Mouse (Mus musculus) neural tube, embryonic 11.5 days (tissue): ENCODE data around the gene Rapgef3. TPM values are rescaled to one million over a fixed set of nuclear protein-coding genes. Genes with fewer than 3 reads are reported as not detected.

ENCODE experiments used
- ATAC-seq: fragments of 200-750 bp; cut with Nextera tagmentation; 2 replicates; pipeline ENCODE4 v1.8.0; 2017; ENCODE audit warnings: moderate number of reproducible peaks, mild to moderate bottlenecking, moderate TSS enrichment, moderate library complexity; ENCODE audit not compliant: insufficient read depth, low FRiP score, low TSS enrichment
- DNase-seq: peaks from one replicate; pipeline ENCODE4 v3.0.0-alpha.2; 2015; ENCODE audit warnings: low spot score
- H3K27ac ChIP-seq: fragments of 300-500 bp; sonication (generic); 2 replicates; pipeline ENCODE4 v1.5.1; 2014; ENCODE audit warnings: low read depth, mild to moderate bottlenecking, low read length
- H3K27me3 ChIP-seq: fragments of 300-500 bp; sonication (generic); 2 replicates; pipeline ENCODE4 v1.6.1; 2014; ENCODE audit warnings: mild to moderate bottlenecking, low read length, mixed read lengths; ENCODE audit not compliant: control insufficient read depth, insufficient read depth
- H3K36me3 ChIP-seq: fragments of 300-500 bp; sonication (generic); 2 replicates; pipeline ENCODE4 v1.6.1; 2014; ENCODE audit warnings: mild to moderate bottlenecking, low read length, moderate library complexity, mixed read lengths; ENCODE audit not compliant: control insufficient read depth, insufficient read depth
- H3K4me1 ChIP-seq: fragments of 300-500 bp; sonication (generic); 2 replicates; pipeline ENCODE4 v1.6.1; 2014; ENCODE audit warnings: low read length, mixed read lengths; ENCODE audit not compliant: control insufficient read depth, insufficient read depth
- H3K4me2 ChIP-seq: fragments of 300-500 bp; sonication (generic); 2 replicates; pipeline ENCODE4 v1.6.1; 2014; ENCODE audit warnings: low read depth, mild to moderate bottlenecking, moderate library complexity
- H3K4me3 ChIP-seq: fragments of 300-500 bp; sonication (generic); 2 replicates; pipeline ENCODE4 v1.5.1; 2014; ENCODE audit warnings: low read depth, low read length
- H3K9ac ChIP-seq: fragments of 300-500 bp; sonication (generic); 2 replicates; pipeline ENCODE4 v1.6.1; 2014; ENCODE audit warnings: mild to moderate bottlenecking, low read length
- H3K9me3 ChIP-seq: fragments of 300-500 bp; sonication (generic); 2 replicates; pipeline ENCODE4 v1.6.1; 2016; ENCODE audit warnings: low read length; ENCODE audit not compliant: control insufficient read depth
- WGBS: fragments of 180-500 bp; shearing (Covaris S2); extraction: QIAGEN DNeasy Blood & Tissue Kit; methylation state at CpG from one replicate; pipeline ENCODE4 v1.1.7; 2014; 5-methylcytosine and 5-hydroxymethylcytosine counted together
- polyA plus RNA-seq: library from polyadenylated mRNA; unstranded; fragments of >200 nt; fragmentation: Nextera tagmentation; extraction: Ambion mirVana; gene quantifications from 2 replicates; pipeline ENCODE4 v1.2.1, GENCODE M21; 2014

The Rapgef3 gene
- polyA plus RNA-seq, 1 experiment from 2014 or later: 6.0 TPM

GRCm38 (mm10) chr15:97749397-97749796 is 18.4 kb downstream of the Rapgef3 start:
- no peak overlapping the region for H3K27ac ChIP-seq
- no peaks in the 10 kb centered on the region for H3K36me3 ChIP-seq
- no peak for DNase-seq
- no peak overlapping the region for H3K9ac ChIP-seq
- no peak overlapping the region for H3K4me3 ChIP-seq
- H3K27me3 ChIP-seq: no peaks in the 10 kb centered on the region
- H3K4me1 ChIP-seq: peaks cover 8% of the 10 kb centered on the region
- no peaks in the 10 kb centered on the region for H3K9me3 ChIP-seq
- ATAC-seq: no peak
- no peak overlapping the region for H3K4me2 ChIP-seq
- WGBS: 93% methylated on average over 9 of the region's 9 CpGs

GRCm38 (mm10) chr15:97748964-97749363 is 18.8 kb downstream of the Rapgef3 start:
- ATAC-seq: no peak
- Histone ChIP-seq H3K4me2 (no peak overlapping the region), H3K4me1 (peaks cover 8% of the 10 kb centered on the region), H3K27ac (no peak overlapping the region), H3K27me3 (no peaks in the 10 kb centered on the region), H3K36me3 (no peaks in the 10 kb centered on the region), H3K9ac (no peak overlapping the region), H3K4me3 (no peak overlapping the region), H3K9me3 (no peaks in the 10 kb centered on the region)
- no peak for DNase-seq
- 89% methylated on average over 4 of the region's 4 CpGs for WGBS

GRCm38 (mm10) chr15:97748309-97748708 is 19.5 kb downstream of the Rapgef3 start:
- Histone ChIP-seq H3K27me3 (no peaks in the 10 kb centered on the region), H3K27ac (no peak overlapping the region), H3K9ac (no peak overlapping the region), H3K4me3 (no peak overlapping the region), H3K36me3 (no peaks in the 10 kb centered on the region), H3K4me1 (peaks cover 8% of the 10 kb centered on the region), H3K4me2 (no peak overlapping the region), H3K9me3 (no peaks in the 10 kb centered on the region)
- peak; percentile 42 for DNase-seq
- 41% methylated on average over 10 of the region's 10 CpGs for WGBS
- no peak for ATAC-seq

GRCm38 (mm10) chr15:97747486-97747885 is 20.3 kb downstream of the Rapgef3 start:
- DNase-seq (no peak), ATAC-seq (no peak)
- no peaks in the 10 kb centered on the region for H3K36me3 ChIP-seq
- H3K27me3 ChIP-seq: no peaks in the 10 kb centered on the region
- no peak overlapping the region for H3K27ac ChIP-seq
- H3K4me1 ChIP-seq: peaks cover 8% of the 10 kb centered on the region
- WGBS: 87% methylated on average over 4 of the region's 4 CpGs
- no peak overlapping the region for H3K4me2 ChIP-seq
- H3K9ac ChIP-seq: no peak overlapping the region
- no peak overlapping the region for H3K4me3 ChIP-seq
- no peaks in the 10 kb centered on the region for H3K9me3 ChIP-seq

GRCm38 (mm10) chr15:97746748-97747147 is 21.0 kb downstream of the Rapgef3 start:
- H3K36me3 ChIP-seq: no peaks in the 10 kb centered on the region
- no peak overlapping the region for H3K4me2 ChIP-seq
- WGBS: 93% methylated on average over 24 of the region's 24 CpGs
- H3K4me3 ChIP-seq: no peak overlapping the region
- no peaks in the 10 kb centered on the region for H3K9me3 ChIP-seq
- ATAC-seq (no peak), DNase-seq (no peak)
- no peak overlapping the region for H3K27ac ChIP-seq
- H3K27me3 ChIP-seq: no peaks in the 10 kb centered on the region
- peaks cover 8% of the 10 kb centered on the region for H3K4me1 ChIP-seq
- no peak overlapping the region for H3K9ac ChIP-seq

GRCm38 (mm10) chr15:97746278-97746677 is 21.5 kb downstream of the Rapgef3 start:
- Histone ChIP-seq H3K4me1 (peaks cover 8% of the 10 kb centered on the region), H3K4me3 (no peak overlapping the region), H3K4me2 (no peak overlapping the region), H3K36me3 (no peaks in the 10 kb centered on the region), H3K9me3 (no peaks in the 10 kb centered on the region), H3K9ac (no peak overlapping the region), H3K27ac (no peak overlapping the region), H3K27me3 (no peaks in the 10 kb centered on the region)
- WGBS: 92% methylated on average over 10 of the region's 10 CpGs
- DNase-seq (no peak), ATAC-seq (no peak)

GRCm38 (mm10) chr15:97745331-97745730 is 22.4 kb downstream of the Rapgef3 start:
- H3K4me3 ChIP-seq: no peak overlapping the region
- 80% methylated on average over 10 of the region's 10 CpGs for WGBS
- H3K4me1 ChIP-seq: peaks cover under 1% of the 10 kb centered on the region; the same call in 1 of the 2 replicates
- no peak overlapping the region for H3K27ac ChIP-seq
- no peak overlapping the region for H3K9ac ChIP-seq
- no peaks in the 10 kb centered on the region for H3K27me3 ChIP-seq
- H3K36me3 ChIP-seq: no peaks in the 10 kb centered on the region
- no peak overlapping the region for H3K4me2 ChIP-seq
- H3K9me3 ChIP-seq: no peaks in the 10 kb centered on the region
- ATAC-seq (no peak), DNase-seq (no peak)

- no peak overlapping the region for H3K4me3 ChIP-seq
- no peaks in the 10 kb centered on the region for H3K4me1 ChIP-seq
- H3K27me3 ChIP-seq: no peaks in the 10 kb centered on the region
- DNase-seq: no peak
- no peaks in the 10 kb centered on the region for H3K36me3 ChIP-seq
- no peaks in the 10 kb centered on the region for H3K9me3 ChIP-seq
- H3K27ac ChIP-seq: no peak overlapping the region
- no peak overlapping the region for H3K4me2 ChIP-seq
- no peak overlapping the region for H3K9ac ChIP-seq
- 74% methylated on average over 10 of the region's 10 CpGs for WGBS
- ATAC-seq: no peak
Measured at GRCm38 (mm10) chr15:97744930-97745329, 22.8 kb downstream of the Rapgef3 start.

GRCm38 (mm10) chr15:97743961-97744525 is 23.7 kb downstream of the Rapgef3 start:
- no peak overlapping the region for H3K9ac ChIP-seq
- no peaks in the 10 kb centered on the region for H3K27me3 ChIP-seq
- no peak overlapping the region for H3K27ac ChIP-seq
- no peak for ATAC-seq
- 73% methylated on average over 12 of the region's 12 CpGs for WGBS
- no peaks in the 10 kb centered on the region for H3K4me1 ChIP-seq
- DNase-seq: no peak
- H3K9me3 ChIP-seq: no peaks in the 10 kb centered on the region
- H3K4me2 ChIP-seq: no peak overlapping the region
- H3K36me3 ChIP-seq: no peaks in the 10 kb centered on the region
- no peak overlapping the region for H3K4me3 ChIP-seq
